Mouse (Mus musculus) thymus, postnatal 0 days (tissue): Measurements from ENCODE around the gene Gm5617. TPM values are rescaled to one million over a fixed set of nuclear protein-coding genes. Genes with fewer than 3 reads are reported as not detected.
"Not testable (repeated sequence)": the region's sequence is repeated elsewhere in the genome, so short reads cannot be mapped to it uniquely, and the experiment has no call there.

ENCODE experiments used
- DNase-seq: peaks from one replicate; pipeline ENCODE4 v3.0.0-alpha.2; 2015; ENCODE audit warnings: low spot score
- polyA plus RNA-seq: library from polyadenylated mRNA; unstranded; fragments of >200 nt; fragmentation: Nextera tagmentation; extraction: Ambion mirVana; gene quantifications from 2 replicates; pipeline ENCODE4 v1.2.1, GENCODE M21; 2015

The Gm5617 gene
- polyA plus RNA-seq, 1 experiment from 2014 or later: 68.6 TPM

GRCm38 (mm10) chr9:48495548-48495932 lies 298 bp downstream of the Gm5617 start:
- peak; percentile 64 for DNase-seq

- DNase-seq: no peak
These were observed 6.0 kb downstream of the Gm5617 start for GRCm38 (mm10) chr9:48501192-48501591.

- DNase-seq: no peak
These were observed 7.8 kb downstream of the Gm5617 start for GRCm38 (mm10) chr9:48503001-48503400.

DNA sequence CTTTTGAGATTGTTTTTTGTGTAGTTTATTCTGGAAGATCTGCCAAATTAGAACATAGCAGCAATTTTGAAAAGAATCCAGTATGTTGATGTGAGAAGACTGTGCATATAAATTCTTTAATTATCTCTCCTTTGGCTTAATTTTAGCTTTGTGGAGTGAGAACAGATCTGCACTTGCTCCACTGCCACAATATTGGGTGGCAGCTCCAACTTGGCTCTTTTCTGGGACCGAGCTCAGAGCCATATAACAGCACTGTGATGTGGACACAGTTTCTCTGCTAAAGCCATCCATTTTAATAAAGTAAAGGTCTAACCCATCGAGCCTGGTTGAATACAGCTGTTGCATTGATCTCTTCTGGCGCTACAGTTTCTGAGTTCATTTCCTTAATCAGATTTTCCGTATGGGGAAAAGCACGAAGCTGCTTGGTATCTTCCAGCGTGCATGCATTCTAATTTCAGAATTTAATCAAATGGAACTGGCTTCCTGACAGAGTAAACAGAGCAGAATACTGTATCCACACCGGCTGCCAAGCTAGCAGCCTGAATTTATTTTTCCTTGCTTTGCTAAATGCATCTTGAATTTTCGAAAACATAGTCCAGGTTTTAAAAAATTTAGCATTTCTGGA lies 9.6 kb downstream of the Gm5617 start:
- no peak for DNase-seq

GRCm38 (mm10) chr9:48510134-48510533 lies 14.9 kb downstream of the Gm5617 start:
- DNase-seq: no peak

- DNase-seq: no peak
These were observed 20.1 kb downstream of the Gm5617 start for GRCm38 (mm10) chr9:48515332-48515731.

DNA sequence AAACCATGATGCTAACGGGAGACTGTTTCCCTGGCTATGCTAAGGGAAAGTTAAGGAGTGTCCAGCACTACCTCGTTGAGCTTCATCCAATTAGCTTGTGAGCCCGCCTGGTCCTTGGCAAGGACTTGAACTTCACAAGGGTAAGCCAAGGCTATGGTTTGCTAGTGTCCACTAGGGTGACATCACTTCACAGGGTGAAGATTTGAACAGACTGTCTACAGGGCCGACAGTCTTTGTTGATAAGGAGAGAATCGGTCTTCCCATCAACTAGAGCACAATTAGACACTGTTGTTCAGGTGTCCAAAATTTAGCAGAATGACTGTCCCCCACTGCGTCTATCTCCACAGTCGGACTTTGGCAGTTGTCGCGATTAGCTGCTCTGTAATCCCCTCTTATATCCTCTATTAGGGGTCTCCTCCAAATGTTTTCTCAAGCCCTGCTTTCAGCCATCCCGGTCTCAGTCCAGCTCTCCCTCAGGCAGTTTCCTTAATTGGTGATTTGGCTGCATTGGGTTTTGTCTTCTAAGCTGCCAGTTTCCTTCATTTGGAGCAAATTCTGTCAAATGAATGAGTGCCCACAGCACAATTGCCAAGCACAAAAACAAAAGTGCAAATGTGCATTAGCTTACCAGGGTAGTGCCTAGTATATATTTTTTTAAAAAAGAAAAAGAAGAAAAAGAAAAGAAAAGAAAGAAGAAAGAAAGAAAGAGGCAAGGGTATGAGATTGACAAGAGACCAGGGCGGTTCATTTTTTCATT lies 21.6 kb downstream of the Gm5617 start:
- no peak for DNase-seq

DNA sequence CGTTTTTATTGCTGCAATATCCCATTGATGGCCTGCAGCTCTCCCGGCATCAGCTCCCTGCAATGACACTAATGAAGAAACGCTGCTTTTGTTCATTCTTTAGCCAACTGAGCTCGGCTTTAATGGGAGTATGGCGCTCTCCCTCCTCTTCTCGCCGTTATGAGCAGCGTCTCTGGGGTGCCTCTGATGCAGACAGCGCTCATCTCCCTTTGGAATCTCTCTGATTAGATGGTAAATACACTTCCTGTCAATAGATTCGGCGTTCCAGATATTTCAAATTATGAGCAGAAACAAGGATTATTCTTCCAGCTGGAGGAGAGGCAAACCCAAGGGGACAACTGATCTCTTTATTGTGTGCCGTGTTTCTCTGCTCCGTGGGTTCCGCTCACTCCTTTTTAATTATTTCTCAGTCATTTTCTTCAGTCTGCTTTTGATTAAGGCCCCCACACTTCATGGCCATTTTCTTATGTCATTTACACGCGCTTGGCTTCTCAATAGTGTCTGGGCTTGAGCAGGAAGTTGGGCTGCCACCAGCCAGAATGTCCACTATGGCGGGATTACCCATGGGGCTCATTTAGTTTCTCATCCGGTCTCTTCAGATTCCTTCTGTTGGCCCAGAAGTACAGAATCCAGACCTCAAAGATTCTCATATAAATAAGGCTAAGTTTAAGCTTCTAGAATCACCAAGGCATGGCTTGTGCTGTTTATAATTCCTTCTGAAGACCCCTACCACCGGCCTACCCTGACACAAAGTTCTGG lies 22.3 kb downstream of the Gm5617 start:
- no peak for DNase-seq

GRCm38 (mm10) chr9:48520405-48520804 lies 25.2 kb downstream of the Gm5617 start:
- not testable (repeated sequence) for DNase-seq

DNA sequence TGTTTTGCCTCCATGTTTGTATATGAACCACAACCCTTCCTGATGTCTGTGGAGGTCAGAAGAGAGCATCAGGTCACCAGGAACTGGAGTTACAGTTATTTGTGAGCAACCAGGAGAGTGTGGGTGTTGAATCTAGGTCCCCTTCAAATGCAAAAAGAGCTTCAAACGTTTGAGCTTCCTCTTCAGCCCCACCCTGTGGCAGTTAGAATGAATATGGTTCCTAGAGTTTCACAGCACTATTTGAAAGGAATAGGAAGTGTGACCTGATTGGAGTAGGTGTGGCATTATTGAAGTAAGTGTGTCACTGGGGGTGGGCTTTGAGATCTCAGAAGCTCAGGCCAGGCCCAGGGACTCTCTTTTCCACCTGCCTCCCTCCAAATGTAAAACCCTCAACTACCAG lies 30.3 kb downstream of the Gm5617 start:
- DNase-seq: peak; percentile 53

DNA sequence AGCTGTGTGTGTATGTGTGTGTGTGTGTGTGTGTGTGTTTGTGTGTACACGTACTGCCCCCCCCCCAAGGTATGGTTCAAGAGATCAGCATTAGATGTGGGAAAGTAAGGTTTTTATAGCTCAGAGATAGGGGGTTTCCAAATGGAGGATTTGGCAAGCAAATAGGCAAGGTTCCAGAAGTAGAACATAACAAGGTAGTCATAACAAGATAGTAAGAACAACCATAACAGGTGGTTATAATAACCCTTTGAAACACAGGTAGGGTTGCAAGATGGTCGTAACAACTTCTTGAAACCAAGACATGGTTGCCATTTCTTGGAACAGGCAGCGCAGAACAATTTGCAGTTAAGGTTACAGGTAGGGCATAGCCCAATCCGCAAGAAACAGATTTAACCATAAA lies 31.3 kb downstream of the Gm5617 start:
- DNase-seq: no peak

DNA sequence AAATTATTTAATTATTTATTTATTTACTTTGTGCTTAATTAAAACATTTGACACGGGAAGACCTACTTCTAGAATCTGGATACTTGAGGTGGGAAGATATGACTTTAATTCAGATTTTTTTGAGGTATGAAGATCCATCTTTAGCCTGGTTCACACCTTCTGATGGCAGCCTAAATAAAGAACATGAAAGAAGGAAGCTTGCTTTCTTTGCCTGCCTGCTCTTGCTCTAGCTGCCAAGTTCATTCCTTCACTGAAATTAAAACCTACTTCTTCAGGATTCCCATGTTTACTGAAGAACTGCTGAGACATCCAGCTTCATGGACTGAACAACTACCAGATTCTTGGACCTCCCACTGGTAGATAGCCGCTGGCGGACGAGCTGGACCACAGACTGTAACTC lies 36.1 kb downstream of the Gm5617 start:
- DNase-seq: no peak

- DNase-seq: no peak
These were observed 37.0 kb downstream of the Gm5617 start for GRCm38 (mm10) chr9:48532203-48532602.

GRCm38 (mm10) chr9:48532730-48533129 lies 37.5 kb downstream of the Gm5617 start:
- no peak for DNase-seq

DNA sequence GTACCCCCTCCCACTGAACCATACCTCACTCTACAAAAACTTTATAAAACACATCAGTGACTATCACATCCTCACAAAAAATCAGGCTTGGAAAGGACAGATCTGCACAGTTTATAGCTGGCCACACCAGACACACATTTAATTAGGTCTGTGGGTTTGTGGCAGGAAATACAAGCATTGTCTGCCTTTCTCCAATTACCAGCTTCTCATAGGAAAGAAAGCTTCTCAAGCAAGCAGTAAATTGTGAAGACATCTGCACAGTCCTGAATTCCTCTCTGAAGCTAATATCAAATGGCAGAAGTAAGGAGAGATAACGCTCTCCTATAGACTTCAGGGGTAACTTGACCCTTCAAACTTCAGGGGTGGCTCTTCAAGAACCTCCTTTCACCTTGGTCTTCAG lies 41.2 kb downstream of the Gm5617 start:
- no peak for DNase-seq

DNA sequence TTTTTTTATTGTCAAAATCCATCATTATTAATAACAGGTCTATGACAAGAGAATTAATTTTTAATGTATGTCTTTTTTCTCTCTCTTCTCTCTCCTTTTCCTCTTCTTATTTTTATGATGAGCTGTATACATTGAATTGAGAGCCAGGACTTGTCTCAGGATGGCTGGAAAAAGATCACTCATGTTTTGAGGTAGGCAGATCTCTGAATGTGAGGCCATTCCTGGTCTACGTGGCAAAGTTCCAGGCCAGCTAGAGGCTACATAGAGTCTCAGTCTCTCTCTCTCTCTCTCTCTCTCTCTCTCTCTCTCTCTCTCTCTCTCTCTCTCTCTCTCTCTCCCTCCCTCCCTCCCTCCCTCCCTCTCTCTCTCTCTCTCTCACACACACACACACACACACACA lies 42.4 kb downstream of the Gm5617 start:
- DNase-seq: not testable (repeated sequence)

GRCm38 (mm10) chr9:48538044-48538645 lies 42.9 kb downstream of the Gm5617 start:
- DNase-seq: peak; percentile 58

DNA sequence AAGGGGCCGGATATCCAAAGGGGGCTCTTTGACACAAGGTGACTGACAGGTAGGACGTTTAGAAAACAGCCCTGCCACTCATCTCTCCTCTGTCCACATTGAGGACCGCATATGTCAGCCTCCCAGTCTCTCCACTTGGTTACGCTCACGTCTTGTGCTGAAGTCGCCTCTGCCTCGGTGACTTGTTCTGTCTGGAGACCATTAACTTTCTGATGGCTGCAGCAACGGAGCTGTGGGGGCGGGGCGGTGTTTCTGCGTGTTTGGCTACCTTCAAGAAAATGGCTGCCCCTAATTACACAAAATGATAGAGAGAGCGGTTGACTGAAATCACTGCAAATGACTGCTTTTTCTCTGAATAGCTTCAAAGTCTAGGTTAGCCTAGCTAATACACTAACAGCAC lies 43.4 kb downstream of the Gm5617 start:
- DNase-seq: no peak
